In genomic region chr4:148662168-148662965, GRCm38 (mm10) we compare ENCODE assay signal across 8 mouse cellular contexts. TPM values are rescaled to one million over a fixed set of nuclear protein-coding genes. Genes with fewer than 3 reads are reported as not detected.
A peak's percentile ranks its signal among the peaks of the same experiment; 100 is the strongest.
DNase-seq lines count a peak whose midpoint lies in the region; ATAC-seq lines count a peak whose summit lies in the region.

No protein-coding gene starts in this region.

- no peaks in the 10 kb centered on the region for H3K9me3 ChIP-seq in embryonic facial prominence, embryonic 12.5 days
- H3K9me3 ChIP-seq in heart, embryonic 12.5 days (replicated peaks), result no peaks in the 10 kb centered on the region
- H3K9me3 ChIP-seq in kidney, embryonic 16.5 days (ENCODE audit: low read length), result no peaks in the 10 kb centered on the region
- H3K9me3 ChIP-seq in liver, embryonic 13.5 days (replicated peaks), result no peaks in the 10 kb centered on the region

- peak; percentile 53 for DNase-seq in CD4-positive helper T cell, adult 2 months (ENCODE audit: low read depth, low spot score)
- peak; percentile 49 to 65 for DNase-seq in adrenal gland, postnatal 4 days (ENCODE audit: low spot score in 2 of 2)
- DNase-seq in liver, embryonic 13.5 days, result no peak
- DNase-seq in natural killer cell, adult 2 months (ENCODE audit: low spot score in 2 of 2), result peak; percentile 38 to 54
- DNase-seq in thymus, postnatal 14 days, result peak; percentile 86

- H3K27ac ChIP-seq in embryonic facial prominence, embryonic 12.5 days, result no peak overlapping the region
- H3K27ac ChIP-seq in heart, embryonic 12.5 days (ENCODE audit: poor library complexity, severe bottlenecking), result no peak overlapping the region
- no peak overlapping the region for H3K27ac ChIP-seq in kidney, embryonic 16.5 days (ENCODE audit: low read length)
- H3K27ac ChIP-seq in liver, embryonic 13.5 days, result no peak overlapping the region

- H3K27me3 ChIP-seq in embryonic facial prominence, embryonic 12.5 days, result 0 out of 2 replicates have a peak, but pooled peaks cover 7% of the 10 kb centered on the region
- no peaks in the 10 kb centered on the region; the same call in 1 of the 2 replicates for H3K27me3 ChIP-seq in heart, embryonic 12.5 days (replicated peaks)
- H3K27me3 ChIP-seq in kidney, embryonic 16.5 days (ENCODE audit: insufficient read depth, low read length), result no peaks in the 10 kb centered on the region
- peaks cover 35% of the 10 kb centered on the region for H3K27me3 ChIP-seq in liver, embryonic 13.5 days

- H3K36me3 ChIP-seq in embryonic facial prominence, embryonic 12.5 days, result no peaks in the 10 kb centered on the region
- no peaks in the 10 kb centered on the region for H3K36me3 ChIP-seq in heart, embryonic 12.5 days
- no peaks in the 10 kb centered on the region for H3K36me3 ChIP-seq in kidney, embryonic 16.5 days (ENCODE audit: insufficient read depth, low read length)
- H3K36me3 ChIP-seq in liver, embryonic 13.5 days, result no peaks in the 10 kb centered on the region

- no peak overlapping the region for H3K9ac ChIP-seq in embryonic facial prominence, embryonic 12.5 days
- no peak overlapping the region for H3K9ac ChIP-seq in heart, embryonic 12.5 days
- no peak overlapping the region for H3K9ac ChIP-seq in kidney, embryonic 16.5 days (replicated peaks; ENCODE audit: low read length)
- H3K9ac ChIP-seq in liver, embryonic 13.5 days, result no peak overlapping the region

- WGBS in embryonic facial prominence, embryonic 12.5 days, result 33% methylated on average over 21 of the region's 21 CpGs
- WGBS in heart, embryonic 12.5 days, result 35% methylated on average over 21 of the region's 21 CpGs
- WGBS in kidney, embryonic 16.5 days, result 29% methylated on average over 21 of the region's 21 CpGs
- 31% methylated on average over 21 of the region's 21 CpGs for WGBS in liver, embryonic 13.5 days (ENCODE audit: insufficient replicate concordance)

- no peak; the same call in 1 of the 2 replicates for ATAC-seq in embryonic facial prominence, embryonic 12.5 days (ENCODE audit: insufficient number of reproducible peaks, insufficient read depth, low FRiP score, low TSS enrichment)
- ATAC-seq in heart, embryonic 12.5 days (ENCODE audit: insufficient number of reproducible peaks, low FRiP score), result no peak
- ATAC-seq in kidney, embryonic 16.5 days (ENCODE audit: low FRiP score, low TSS enrichment), result 0 out of 2 replicates have a peak, but pooled peaks have one; percentile 22
- peak; percentile 16; the same call in 1 of the 2 replicates for ATAC-seq in liver, embryonic 13.5 days (ENCODE audit: low read depth)

- H3K4me1 ChIP-seq in embryonic facial prominence, embryonic 12.5 days, result peaks cover 5% of the 10 kb centered on the region; the same call in 1 of the 2 replicates
- H3K4me1 ChIP-seq in heart, embryonic 12.5 days (replicated peaks), result peaks cover 29% of the 10 kb centered on the region
- peaks cover 12% of the 10 kb centered on the region; the same call in 1 of the 2 replicates for H3K4me1 ChIP-seq in kidney, embryonic 16.5 days (ENCODE audit: insufficient read depth, low read length)
- H3K4me1 ChIP-seq in liver, embryonic 13.5 days (replicated peaks), result peaks cover 7% of the 10 kb centered on the region

- H3K4me2 ChIP-seq in embryonic facial prominence, embryonic 12.5 days (replicated peaks), result 0 out of 2 replicates have a peak overlapping the region, but pooled peaks have one; percentile 26
- H3K4me2 ChIP-seq in heart, embryonic 12.5 days, result peak overlapping the region; percentile 53
- peak overlapping the region; percentile 37 for H3K4me2 ChIP-seq in kidney, embryonic 16.5 days (replicated peaks; ENCODE audit: low read depth, low read length)
- H3K4me2 ChIP-seq in liver, embryonic 13.5 days, result peak overlapping the region; percentile 33; the same call in 1 of the 2 replicates

- no peak overlapping the region for H3K4me3 ChIP-seq in embryonic facial prominence, embryonic 12.5 days
- H3K4me3 ChIP-seq in heart, embryonic 12.5 days, result no peak overlapping the region
- no peak overlapping the region; the same call in 1 of the 2 replicates for H3K4me3 ChIP-seq in kidney, embryonic 16.5 days (ENCODE audit: low read length)
- no peak overlapping the region for H3K4me3 ChIP-seq in liver, embryonic 13.5 days (replicated peaks)

RNA-seq across cellular contexts. Expression of gene Gm572, which starts 19.2 kb away (rescaled TPM):
- under 1 TPM; 0.37 to 0.42 TPM for total RNA-seq in adrenal gland, postnatal 4 days (2021)
- polyA plus RNA-seq in embryonic facial prominence, embryonic 12.5 days (2016; fragmentation: Nextera tagmentation; extraction: Ambion mirVana), result not detected in 2 replicates
- polyA plus RNA-seq in heart, embryonic 12.5 days (2016; fragmentation: Nextera tagmentation; extraction: Ambion mirVana), result 0.11 and 0.18 TPM in 2 replicates
- not detected in 2 replicates for polyA plus RNA-seq in kidney, embryonic 16.5 days (2015; fragmentation: Nextera tagmentation; extraction: Ambion mirVana)
- not detected in 2 replicates for polyA plus RNA-seq in liver, embryonic 13.5 days (2015; fragmentation: Nextera tagmentation; extraction: Ambion mirVana)

RNA-seq across cellular contexts. Expression of gene Tardbp, which starts 35.5 kb away (rescaled TPM):
- 100 to 1,000 TPM; 280 to 349 TPM for total RNA-seq in adrenal gland, postnatal 4 days (2021)
- polyA plus RNA-seq in embryonic facial prominence, embryonic 12.5 days (2016; fragmentation: Nextera tagmentation; extraction: Ambion mirVana), result 362 and 375 TPM in 2 replicates
- 200 and 211 TPM in 2 replicates for polyA plus RNA-seq in heart, embryonic 12.5 days (2016; fragmentation: Nextera tagmentation; extraction: Ambion mirVana)
- 337 and 369 TPM in 2 replicates for polyA plus RNA-seq in kidney, embryonic 16.5 days (2015; fragmentation: Nextera tagmentation; extraction: Ambion mirVana)
- 180 and 240 TPM in 2 replicates for polyA plus RNA-seq in liver, embryonic 13.5 days (2015; fragmentation: Nextera tagmentation; extraction: Ambion mirVana)

Comparison
In these comparisons a context has a peak if more than half of its experiments do, and no peak if none do; other contexts are left out.
1. ATAC-seq: peak in kidney, embryonic 16.5 days (single experiment) and liver, embryonic 13.5 days (single experiment); none in embryonic facial prominence, embryonic 12.5 days (single experiment) and heart, embryonic 12.5 days (single experiment).
2. Peak in every context shown above with its lines, with median percentiles within 50 percentile points of each other: H3K4me2 ChIP-seq.